Mouse (Mus musculus): ENCODE data around the gene Mob1b.

GRCm38 (mm10) chr5:88793676-88794075 is 73.0 kb downstream of the Mob1b start:
- TF ChIP-seq CTCF (IDR thresholded peaks at IDR 0.05) (no peak), EP300 (IDR thresholded peaks at IDR 0.05) (no peak)

All from lung, postnatal 0 days (tissue).